Mouse (Mus musculus): ENCODE data around the gene Zcchc2. TPM values are rescaled to one million over a fixed set of nuclear protein-coding genes. Genes with fewer than 3 reads are reported as not detected.

Gene Zcchc2
- polyA plus RNA-seq, 1 experiment, result 4.7 TPM

DNA sequence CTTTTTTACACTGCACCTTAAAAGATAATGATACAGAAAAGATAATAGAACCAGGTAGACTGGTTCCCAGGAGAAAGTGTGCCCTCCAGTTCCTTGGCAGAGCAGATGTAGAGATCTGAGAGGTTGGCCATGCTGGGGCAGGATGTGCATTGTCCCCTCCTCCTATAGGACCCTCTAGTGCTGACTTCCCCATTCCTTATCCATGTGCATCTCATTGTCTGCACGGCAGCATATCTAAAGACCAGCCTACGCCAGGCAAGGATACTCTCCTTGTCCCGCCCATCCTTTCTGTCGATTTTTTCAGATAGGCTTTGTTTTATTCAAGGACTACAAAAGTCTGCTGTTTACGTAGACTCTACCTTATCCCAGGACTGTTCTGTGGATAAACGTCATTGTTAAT, 26.1 kb downstream of the Zcchc2 start:
- Histone ChIP-seq H3K4me3 (no peak overlapping the region), H3K27me3 (ENCODE audit: control insufficient read depth, insufficient read depth, insufficient read length) (no peaks in the 10 kb centered on the region), H3K36me3 (ENCODE audit: control insufficient read depth, insufficient read depth) (peaks cover 39% of the 10 kb centered on the region), H3ac (ENCODE audit: control insufficient read depth, insufficient read length) (no peak overlapping the region), H3K79me2 (ENCODE audit: control insufficient read depth, insufficient read depth) (no peaks in the 10 kb centered on the region), H3K4me2 (ENCODE audit: low read depth) (no peak overlapping the region)
- no peak for TF ChIP-seq CEBPB (IDR thresholded peaks at IDR 0.05; ENCODE audit: insufficient read depth, poor library complexity, severe bottlenecking)
- no peak for TF ChIP-seq MAX (IDR thresholded peaks at IDR 0.05; ENCODE audit: low read depth)
- TF ChIP-seq TCF3 (IDR thresholded peaks at IDR 0.05; ENCODE audit: insufficient read length, low read depth), result no peak
- no peak for TF ChIP-seq POLR2AphosphoS2 (IDR thresholded peaks at IDR 0.05; ENCODE audit: insufficient read length, low read depth)
- no peak for TF ChIP-seq MYOD1 (IDR thresholded peaks at IDR 0.05; ENCODE audit: control insufficient read depth in 1 of 3, insufficient read length in 2 of 3, low read depth in 2 of 3)
- no peak for TF ChIP-seq TCF12 (IDR thresholded peaks at IDR 0.05; ENCODE audit: insufficient read depth, poor library complexity, severe bottlenecking)
- TF ChIP-seq POLR2A (IDR thresholded peaks at IDR 0.05; ENCODE audit: insufficient read length, low read depth), result no peak
- TF ChIP-seq MYOG (IDR thresholded peaks at IDR 0.05; ENCODE audit: control insufficient read depth in 1 of 3, insufficient read depth in 1 of 3, insufficient read length in 2 of 3, low read depth in 2 of 3), result no peak
- no peak for TF ChIP-seq USF1 (IDR thresholded peaks at IDR 0.05; ENCODE audit: low read depth)
- TF ChIP-seq REST (IDR thresholded peaks at IDR 0.05; ENCODE audit: insufficient read depth, insufficient read length), result no peak
- TF ChIP-seq E2F4 (IDR thresholded peaks at IDR 0.05; ENCODE audit: insufficient read depth), result no peak
- no peak for TF ChIP-seq SRF (IDR thresholded peaks at IDR 0.05; ENCODE audit: control insufficient read depth, insufficient read length, low read depth)

DNA sequence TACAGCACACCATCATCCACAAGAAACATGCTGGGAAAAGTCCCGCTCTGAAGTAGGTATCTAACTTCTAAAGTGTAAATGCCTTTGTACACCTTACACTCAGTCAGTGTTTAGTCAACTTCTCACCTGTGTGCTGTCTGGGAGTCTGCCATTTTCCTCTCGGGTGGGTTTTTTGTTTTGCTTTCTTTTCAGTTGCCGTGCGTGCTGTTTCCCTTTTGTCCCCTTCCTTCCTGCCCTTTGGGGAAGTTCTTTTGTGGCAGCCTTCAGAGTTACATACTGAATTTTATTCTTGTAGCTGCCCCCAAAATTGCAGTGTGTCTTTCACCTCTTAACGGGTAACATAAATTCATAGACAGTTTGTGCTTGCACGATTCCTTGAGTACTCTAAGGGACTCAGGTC, 29.6 kb downstream of the Zcchc2 start:
- H3ac ChIP-seq (ENCODE audit: control insufficient read depth, insufficient read length), result no peak overlapping the region
- no peaks in the 10 kb centered on the region for H3K79me2 ChIP-seq (ENCODE audit: control insufficient read depth, insufficient read depth)
- H3K4me3 ChIP-seq, result no peak overlapping the region
- TF ChIP-seq MAX (IDR thresholded peaks at IDR 0.05; ENCODE audit: low read depth) (no peak), E2F4 (IDR thresholded peaks at IDR 0.05; ENCODE audit: insufficient read depth) (no peak), REST (IDR thresholded peaks at IDR 0.05; ENCODE audit: insufficient read depth, insufficient read length) (no peak)
- H3K27me3 ChIP-seq (ENCODE audit: control insufficient read depth, insufficient read depth, insufficient read length), result no peaks in the 10 kb centered on the region
- H3K36me3 ChIP-seq (ENCODE audit: control insufficient read depth, insufficient read depth), result peaks cover 65% of the 10 kb centered on the region
- no peak overlapping the region for H3K4me2 ChIP-seq (ENCODE audit: low read depth)

GRCm38 (mm10) chr1:106022998-106023397, 32.8 kb downstream of the Zcchc2 start:
- no peak overlapping the region for H3K4me3 ChIP-seq
- H3ac ChIP-seq (ENCODE audit: control insufficient read depth, insufficient read length), result no peak overlapping the region
- no peaks in the 10 kb centered on the region for H3K27me3 ChIP-seq (ENCODE audit: control insufficient read depth, insufficient read depth, insufficient read length)
- H3K36me3 ChIP-seq (ENCODE audit: control insufficient read depth, insufficient read depth), result peaks cover 66% of the 10 kb centered on the region
- no peak for TF ChIP-seq SRF (IDR thresholded peaks at IDR 0.05; ENCODE audit: control insufficient read depth, insufficient read length, low read depth)
- no peak for TF ChIP-seq TCF3 (IDR thresholded peaks at IDR 0.05; ENCODE audit: insufficient read length, low read depth)
- TF ChIP-seq E2F4 (IDR thresholded peaks at IDR 0.05; ENCODE audit: insufficient read depth), result no peak
- TF ChIP-seq POLR2A (IDR thresholded peaks at IDR 0.05; ENCODE audit: insufficient read length, low read depth), result no peak
- no peaks in the 10 kb centered on the region for H3K79me2 ChIP-seq (ENCODE audit: control insufficient read depth, insufficient read depth)
- H3K4me2 ChIP-seq (ENCODE audit: low read depth), result no peak overlapping the region

GRCm38 (mm10) chr1:106024254-106024653, 34.0 kb downstream of the Zcchc2 start:
- TF ChIP-seq MYOD1 (IDR thresholded peaks at IDR 0.05; ENCODE audit: control insufficient read depth in 1 of 3, insufficient read length in 2 of 3, low read depth in 2 of 3) (no peak), REST (IDR thresholded peaks at IDR 0.05; ENCODE audit: insufficient read depth, insufficient read length) (no peak), MAX (IDR thresholded peaks at IDR 0.05; ENCODE audit: low read depth) (no peak), TCF3 (IDR thresholded peaks at IDR 0.05; ENCODE audit: insufficient read length, low read depth) (no peak), E2F4 (IDR thresholded peaks at IDR 0.05; ENCODE audit: insufficient read depth) (no peak), TCF12 (IDR thresholded peaks at IDR 0.05; ENCODE audit: insufficient read depth, poor library complexity, severe bottlenecking) (no peak), CEBPB (IDR thresholded peaks at IDR 0.05; ENCODE audit: insufficient read depth, poor library complexity, severe bottlenecking) (no peak), USF1 (IDR thresholded peaks at IDR 0.05; ENCODE audit: low read depth) (no peak), SRF (IDR thresholded peaks at IDR 0.05; ENCODE audit: control insufficient read depth, insufficient read length, low read depth) (no peak), MYOG (IDR thresholded peaks at IDR 0.05; ENCODE audit: control insufficient read depth in 1 of 3, insufficient read depth in 1 of 3, insufficient read length in 2 of 3, low read depth in 2 of 3) (no peak), POLR2AphosphoS2 (IDR thresholded peaks at IDR 0.05; ENCODE audit: insufficient read length, low read depth) (no peak), POLR2A (IDR thresholded peaks at IDR 0.05; ENCODE audit: insufficient read length, low read depth) (no peak)
- Histone ChIP-seq H3K4me2 (ENCODE audit: low read depth) (no peak overlapping the region), H3K36me3 (ENCODE audit: control insufficient read depth, insufficient read depth) (peaks cover 63% of the 10 kb centered on the region), H3K79me2 (ENCODE audit: control insufficient read depth, insufficient read depth) (no peaks in the 10 kb centered on the region), H3ac (ENCODE audit: control insufficient read depth, insufficient read length) (no peak overlapping the region), H3K4me3 (no peak overlapping the region), H3K27me3 (ENCODE audit: control insufficient read depth, insufficient read depth, insufficient read length) (no peaks in the 10 kb centered on the region)

DNA sequence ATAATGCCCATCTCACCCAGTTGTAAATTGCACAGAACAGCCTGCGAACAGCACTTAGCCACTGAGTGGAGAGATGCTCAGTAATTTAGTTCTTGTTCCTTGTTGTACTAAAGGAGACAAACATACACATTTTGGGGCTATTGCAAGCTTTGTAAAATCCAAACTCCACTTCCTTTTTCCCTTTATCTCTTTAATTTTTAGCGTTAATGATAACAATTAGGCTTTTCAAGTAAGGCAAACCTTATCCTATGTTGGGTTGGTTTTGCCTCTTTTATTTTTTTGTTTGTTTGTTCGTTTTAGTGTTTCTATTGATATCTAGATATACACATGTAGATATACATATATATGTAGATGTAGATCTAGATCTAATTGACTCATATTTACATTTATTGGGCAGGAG, 34.6 kb downstream of the Zcchc2 start:
- Histone ChIP-seq H3K79me2 (ENCODE audit: control insufficient read depth, insufficient read depth) (no peaks in the 10 kb centered on the region), H3K4me3 (no peak overlapping the region), H3K36me3 (ENCODE audit: control insufficient read depth, insufficient read depth) (peaks cover 58% of the 10 kb centered on the region), H3K4me2 (ENCODE audit: low read depth) (no peak overlapping the region), H3ac (ENCODE audit: control insufficient read depth, insufficient read length) (no peak overlapping the region), H3K27me3 (ENCODE audit: control insufficient read depth, insufficient read depth, insufficient read length) (no peaks in the 10 kb centered on the region)
- TF ChIP-seq SRF (IDR thresholded peaks at IDR 0.05; ENCODE audit: control insufficient read depth, insufficient read length, low read depth) (no peak), POLR2A (IDR thresholded peaks at IDR 0.05; ENCODE audit: insufficient read length, low read depth) (no peak), USF1 (IDR thresholded peaks at IDR 0.05; ENCODE audit: low read depth) (no peak), MYOD1 (IDR thresholded peaks at IDR 0.05; ENCODE audit: control insufficient read depth in 1 of 3, insufficient read length in 2 of 3, low read depth in 2 of 3) (no peak), MYOG (IDR thresholded peaks at IDR 0.05; ENCODE audit: control insufficient read depth in 1 of 3, insufficient read depth in 1 of 3, insufficient read length in 2 of 3, low read depth in 2 of 3) (no peak), E2F4 (IDR thresholded peaks at IDR 0.05; ENCODE audit: insufficient read depth) (no peak), POLR2AphosphoS2 (IDR thresholded peaks at IDR 0.05; ENCODE audit: insufficient read length, low read depth) (no peak), TCF3 (IDR thresholded peaks at IDR 0.05; ENCODE audit: insufficient read length, low read depth) (no peak), CEBPB (IDR thresholded peaks at IDR 0.05; ENCODE audit: insufficient read depth, poor library complexity, severe bottlenecking) (no peak), REST (IDR thresholded peaks at IDR 0.05; ENCODE audit: insufficient read depth, insufficient read length) (no peak), TCF12 (IDR thresholded peaks at IDR 0.05; ENCODE audit: insufficient read depth, poor library complexity, severe bottlenecking) (no peak), MAX (IDR thresholded peaks at IDR 0.05; ENCODE audit: low read depth) (no peak)

Data from myocyte (in vitro differentiated cells).